Mouse (Mus musculus): ENCODE results near the gene St6galnac3. TPM values are rescaled to one million over a fixed set of nuclear protein-coding genes. Genes with fewer than 3 reads are reported as not detected.

St6galnac3 gene
- polyA plus RNA-seq, 1 experiment = not detected

- no peak for TF ChIP-seq CTCF (IDR thresholded peaks at IDR 0.05; ENCODE audit: low read depth, low read length)
- TF ChIP-seq POLR2A (IDR thresholded peaks at IDR 0.05; ENCODE audit: borderline replicate concordance, low read depth, low read length) = no peak
- Histone ChIP-seq H3K4me1 (ENCODE audit: control insufficient read depth, insufficient read depth, low read length) (no peaks in the 10 kb centered on the region), H3K4me3 (ENCODE audit: insufficient read depth, low read length) (no peak overlapping the region), H3K27ac (ENCODE audit: insufficient read depth, low read depth, low read length) (no peak overlapping the region)
These were observed 32.0 kb downstream of the St6galnac3 start for GRCm38 (mm10) chr3:153692978-153693377.

DNA sequence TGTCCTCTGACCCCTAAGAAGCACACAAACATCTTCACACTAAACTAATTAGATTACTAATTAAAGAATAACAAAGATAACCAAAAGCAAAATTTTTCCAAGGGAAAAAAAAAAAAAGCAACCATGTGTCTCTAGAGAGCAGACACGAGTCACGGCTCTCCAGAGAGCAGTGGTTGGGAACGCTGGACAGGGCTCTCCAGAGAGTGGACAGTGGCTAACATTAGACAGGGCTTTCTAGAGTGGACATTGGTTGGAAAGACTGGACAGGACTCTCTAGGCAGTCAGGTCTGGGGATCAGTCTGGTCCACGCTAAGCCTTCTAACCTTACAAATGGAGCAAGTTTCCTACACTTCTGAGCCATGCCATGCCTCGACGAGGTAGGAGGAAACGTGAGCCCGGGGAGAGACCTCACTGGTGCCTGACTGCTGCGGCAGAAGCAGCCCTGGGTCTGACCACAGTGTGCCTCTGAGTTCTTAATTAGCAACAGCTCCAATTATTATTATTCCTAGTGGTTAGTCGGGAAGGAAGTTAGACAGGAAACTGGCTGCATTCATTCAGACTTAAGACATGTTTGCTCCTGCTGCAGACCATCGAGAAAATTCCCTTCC is 32.7 kb downstream of the St6galnac3 start:
- Histone ChIP-seq H3K4me1 (ENCODE audit: control insufficient read depth, insufficient read depth, low read length) (no peaks in the 10 kb centered on the region), H3K4me3 (ENCODE audit: insufficient read depth, low read length) (no peak overlapping the region), H3K27ac (ENCODE audit: insufficient read depth, low read depth, low read length) (no peak overlapping the region)
- TF ChIP-seq CTCF (IDR thresholded peaks at IDR 0.05; ENCODE audit: low read depth, low read length) (no peak), POLR2A (IDR thresholded peaks at IDR 0.05; ENCODE audit: borderline replicate concordance, low read depth, low read length) (no peak)

GRCm38 (mm10) chr3:153691537-153691936 is 33.4 kb downstream of the St6galnac3 start:
- TF ChIP-seq POLR2A (IDR thresholded peaks at IDR 0.05; ENCODE audit: borderline replicate concordance, low read depth, low read length) = no peak
- no peak for TF ChIP-seq CTCF (IDR thresholded peaks at IDR 0.05; ENCODE audit: low read depth, low read length)
- no peaks in the 10 kb centered on the region for H3K4me1 ChIP-seq (ENCODE audit: control insufficient read depth, insufficient read depth, low read length)
- H3K27ac ChIP-seq (ENCODE audit: insufficient read depth, low read depth, low read length) = no peak overlapping the region
- no peak overlapping the region for H3K4me3 ChIP-seq (ENCODE audit: insufficient read depth, low read length)

DNA sequence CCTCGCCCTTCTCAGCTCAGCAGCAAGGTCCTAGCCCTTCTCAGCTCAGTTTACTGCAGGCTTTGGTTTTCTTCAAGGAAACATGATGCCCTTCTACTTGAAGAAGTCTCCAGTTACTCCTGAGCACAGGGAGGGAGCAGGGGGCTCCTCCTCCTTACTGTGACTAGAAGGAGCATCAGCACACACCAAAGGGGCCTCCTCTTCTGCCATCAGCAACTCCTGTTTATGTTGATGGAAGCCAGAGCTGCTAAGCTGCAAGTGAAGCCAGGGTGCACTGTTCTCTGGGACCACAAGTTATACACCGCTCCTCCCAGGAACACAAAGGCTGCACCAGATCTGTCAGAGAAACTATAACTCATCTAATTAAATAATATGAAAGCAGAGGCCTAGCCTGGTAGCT is 34.4 kb downstream of the St6galnac3 start:
- Histone ChIP-seq H3K4me1 (ENCODE audit: control insufficient read depth, insufficient read depth, low read length) (no peaks in the 10 kb centered on the region), H3K4me3 (ENCODE audit: insufficient read depth, low read length) (no peak overlapping the region), H3K27ac (ENCODE audit: insufficient read depth, low read depth, low read length) (no peak overlapping the region)
- TF ChIP-seq POLR2A (IDR thresholded peaks at IDR 0.05; ENCODE audit: borderline replicate concordance, low read depth, low read length) (no peak), CTCF (IDR thresholded peaks at IDR 0.05; ENCODE audit: low read depth, low read length) (no peak)

DNA sequence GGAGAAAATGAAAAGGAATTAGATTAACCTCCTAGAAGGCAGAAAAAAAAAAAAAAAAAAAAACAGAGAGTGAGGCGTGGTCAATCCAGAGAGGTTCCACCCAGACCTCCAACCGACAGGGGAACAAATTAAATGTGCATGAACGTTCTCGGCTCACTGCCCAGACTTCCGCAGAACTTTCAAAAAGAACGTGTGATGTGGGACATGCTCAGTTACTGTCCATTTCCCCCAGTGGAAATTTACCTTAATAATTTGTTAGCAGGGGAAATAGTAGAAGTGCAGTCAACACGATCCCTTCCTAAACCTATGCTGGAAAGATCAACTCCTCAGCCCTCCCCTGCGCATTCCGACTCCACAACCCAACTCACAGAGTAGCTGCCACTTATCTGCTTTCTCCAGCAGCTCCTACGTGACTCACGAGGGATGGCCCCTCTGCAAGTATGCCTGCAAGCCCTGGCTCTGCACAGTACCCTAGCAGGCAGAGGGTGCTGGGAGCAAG is 35.1 kb downstream of the St6galnac3 start:
- TF ChIP-seq CTCF (IDR thresholded peaks at IDR 0.05; ENCODE audit: low read depth, low read length) = no peak
- no peak for TF ChIP-seq POLR2A (IDR thresholded peaks at IDR 0.05; ENCODE audit: borderline replicate concordance, low read depth, low read length)
- Histone ChIP-seq H3K4me3 (ENCODE audit: insufficient read depth, low read length) (no peak overlapping the region), H3K4me1 (ENCODE audit: control insufficient read depth, insufficient read depth, low read length) (no peaks in the 10 kb centered on the region), H3K27ac (ENCODE audit: insufficient read depth, low read depth, low read length) (no peak overlapping the region)

- Histone ChIP-seq H3K27ac (ENCODE audit: insufficient read depth, low read depth, low read length) (no peak overlapping the region), H3K4me3 (ENCODE audit: insufficient read depth, low read length) (no peak overlapping the region), H3K4me1 (ENCODE audit: control insufficient read depth, insufficient read depth, low read length) (no peaks in the 10 kb centered on the region)
- TF ChIP-seq POLR2A (IDR thresholded peaks at IDR 0.05; ENCODE audit: borderline replicate concordance, low read depth, low read length) (no peak), CTCF (IDR thresholded peaks at IDR 0.05; ENCODE audit: low read depth, low read length) (no peak)
These were observed 37.1 kb downstream of the St6galnac3 start for GRCm38 (mm10) chr3:153687896-153688295.

DNA sequence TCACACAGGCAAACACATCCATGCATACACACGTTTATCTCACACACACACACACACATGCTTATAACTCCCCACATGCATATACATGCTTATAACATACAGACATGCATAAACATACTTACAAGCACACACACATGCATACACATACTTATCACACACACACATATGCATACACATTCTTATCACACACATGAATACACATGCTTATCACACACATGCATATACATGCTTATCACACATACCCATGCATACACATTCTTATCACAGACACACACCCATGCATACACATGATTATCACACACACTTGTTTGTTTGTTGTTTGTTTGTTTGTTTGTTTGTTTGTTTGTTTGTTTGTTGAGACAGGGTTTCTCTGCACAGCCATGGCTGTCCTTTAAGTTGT is 40.1 kb downstream of the St6galnac3 start:
- no peak for TF ChIP-seq POLR2A (IDR thresholded peaks at IDR 0.05; ENCODE audit: borderline replicate concordance, low read depth, low read length)
- TF ChIP-seq CTCF (IDR thresholded peaks at IDR 0.05; ENCODE audit: low read depth, low read length) = no peak
- H3K27ac ChIP-seq (ENCODE audit: insufficient read depth, low read depth, low read length) = no peak overlapping the region
- no peak overlapping the region for H3K4me3 ChIP-seq (ENCODE audit: insufficient read depth, low read length)
- H3K4me1 ChIP-seq (ENCODE audit: control insufficient read depth, insufficient read depth, low read length) = no peaks in the 10 kb centered on the region

GRCm38 (mm10) chr3:153682303-153682702 is 42.7 kb downstream of the St6galnac3 start:
- no peak for TF ChIP-seq POLR2A (IDR thresholded peaks at IDR 0.05; ENCODE audit: borderline replicate concordance, low read depth, low read length)
- TF ChIP-seq CTCF (IDR thresholded peaks at IDR 0.05; ENCODE audit: low read depth, low read length) = no peak
- Histone ChIP-seq H3K4me3 (ENCODE audit: insufficient read depth, low read length) (no peak overlapping the region), H3K4me1 (ENCODE audit: control insufficient read depth, insufficient read depth, low read length) (no peaks in the 10 kb centered on the region), H3K27ac (ENCODE audit: insufficient read depth, low read depth, low read length) (no peak overlapping the region)

- H3K4me3 ChIP-seq (ENCODE audit: insufficient read depth, low read length) = no peak overlapping the region
- no peaks in the 10 kb centered on the region for H3K4me1 ChIP-seq (ENCODE audit: control insufficient read depth, insufficient read depth, low read length)
- no peak for TF ChIP-seq CTCF (IDR thresholded peaks at IDR 0.05; ENCODE audit: low read depth, low read length)
- TF ChIP-seq POLR2A (IDR thresholded peaks at IDR 0.05; ENCODE audit: borderline replicate concordance, low read depth, low read length) = no peak
- no peak overlapping the region for H3K27ac ChIP-seq (ENCODE audit: insufficient read depth, low read depth, low read length)
These were observed 43.3 kb downstream of the St6galnac3 start for GRCm38 (mm10) chr3:153681720-153682119.

- Histone ChIP-seq H3K4me1 (ENCODE audit: control insufficient read depth, insufficient read depth, low read length) (no peaks in the 10 kb centered on the region), H3K27ac (ENCODE audit: insufficient read depth, low read depth, low read length) (no peak overlapping the region), H3K4me3 (ENCODE audit: insufficient read depth, low read length) (no peak overlapping the region)
- no peak for TF ChIP-seq POLR2A (IDR thresholded peaks at IDR 0.05; ENCODE audit: borderline replicate concordance, low read depth, low read length)
- TF ChIP-seq CTCF (IDR thresholded peaks at IDR 0.05; ENCODE audit: low read depth, low read length) = no peak
These were observed 49.1 kb downstream of the St6galnac3 start for GRCm38 (mm10) chr3:153675832-153676231.
